Mouse (Mus musculus): Measurements from ENCODE around the gene Gm11549. TPM values are rescaled to one million over a fixed set of nuclear protein-coding genes. Genes with fewer than 3 reads are reported as not detected.
A peak's percentile ranks its signal among the peaks of the same experiment; 100 is the strongest.

Gene Gm11549
- total RNA-seq, 2 experiments from 2014 or later = not detected

GRCm38 (mm10) chr3:36482940-36483339 lies 38.7 kb downstream of the Gm11549 start:
- no peak for ATAC-seq (ENCODE audit: poor library complexity, severe bottlenecking)

- ATAC-seq (ENCODE audit: poor library complexity, severe bottlenecking) = no peak
Observed at GRCm38 (mm10) chr3:36481776-36482193, 39.8 kb downstream of the Gm11549 start.

- no peak for ATAC-seq (ENCODE audit: poor library complexity, severe bottlenecking)
Observed at GRCm38 (mm10) chr3:36480486-36480885, 41.1 kb downstream of the Gm11549 start.

DNA sequence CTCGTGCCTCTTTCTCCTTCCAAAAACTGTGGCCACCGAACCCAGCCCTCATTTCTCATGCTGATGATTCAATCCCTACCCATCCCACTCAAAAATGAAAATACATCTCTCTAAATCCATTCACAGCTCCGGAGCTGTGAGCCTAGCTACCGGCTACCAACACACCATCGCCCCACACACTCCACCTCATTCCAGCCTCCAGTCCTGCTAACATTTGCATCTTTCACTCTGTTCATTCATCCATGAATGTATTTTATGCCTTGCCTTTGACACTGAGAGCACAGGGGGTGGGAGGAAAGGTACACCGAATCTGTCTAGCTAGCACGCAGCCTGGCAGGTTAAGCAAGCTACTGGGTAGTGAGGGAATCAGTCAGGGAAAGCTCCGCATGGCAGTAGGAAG lies 42.8 kb downstream of the Gm11549 start:
- ATAC-seq (ENCODE audit: poor library complexity, severe bottlenecking) = no peak

GRCm38 (mm10) chr3:36476261-36477155 lies 45.1 kb downstream of the Gm11549 start:
- ATAC-seq (ENCODE audit: poor library complexity, severe bottlenecking) = no peak

- ATAC-seq (ENCODE audit: poor library complexity, severe bottlenecking) = peak; percentile 90
Observed at GRCm38 (mm10) chr3:36475532-36476087, 46.0 kb downstream of the Gm11549 start, which contains the start of the genes Anxa5 and 1810062G17Rik. Gene Anxa5, minus strand, starts transcription at chr3:36475894. Gene 1810062G17Rik, plus strand, starts transcription at chr3:36475937.

- ATAC-seq (ENCODE audit: poor library complexity, severe bottlenecking) = peak; percentile 41
Observed at GRCm38 (mm10) chr3:36474938-36475483, 46.6 kb downstream of the Gm11549 start.

DNA sequence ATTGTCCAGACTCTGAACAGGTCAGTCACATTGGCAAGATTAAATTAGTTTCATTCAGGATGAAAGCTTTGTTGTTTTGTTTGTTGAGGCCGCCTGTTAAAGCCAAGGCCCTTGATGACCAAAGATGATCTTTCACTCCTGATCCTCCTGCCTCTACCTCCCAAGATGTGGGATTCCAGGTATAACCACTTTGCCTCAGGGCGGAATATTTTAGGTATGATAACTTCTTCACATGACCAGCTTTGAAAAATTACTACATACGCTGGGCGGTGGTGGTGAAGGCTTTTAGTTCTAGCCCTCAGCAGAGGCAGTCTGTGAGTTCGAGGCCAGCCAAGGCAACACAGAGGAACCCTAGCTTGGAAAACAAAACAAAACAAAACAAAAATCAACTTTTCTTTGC lies 47.2 kb downstream of the Gm11549 start:
- ATAC-seq (ENCODE audit: poor library complexity, severe bottlenecking) = no peak

GRCm38 (mm10) chr3:36473222-36473621 lies 48.4 kb downstream of the Gm11549 start:
- no peak for ATAC-seq (ENCODE audit: poor library complexity, severe bottlenecking)

DNA sequence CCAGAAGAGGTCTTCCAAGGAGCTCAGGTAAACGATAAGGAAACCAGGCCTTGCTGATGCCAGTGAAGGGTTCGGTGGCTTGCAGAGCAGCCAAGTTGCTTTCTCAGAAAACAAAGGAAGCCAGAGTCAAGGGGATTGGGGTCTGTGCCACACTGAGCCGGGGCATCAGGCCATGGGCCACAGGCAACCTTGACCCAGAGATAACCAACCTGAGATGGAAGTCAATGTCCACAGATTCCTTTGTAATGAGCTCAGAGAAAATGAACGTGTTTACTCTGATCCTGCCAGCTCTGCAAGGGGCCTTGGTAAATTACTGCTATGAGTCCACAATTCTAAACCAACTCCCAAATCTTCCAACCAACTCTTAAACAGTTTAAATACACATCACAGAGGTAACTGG lies 49.8 kb downstream of the Gm11549 start:
- ATAC-seq (ENCODE audit: poor library complexity, severe bottlenecking) = no peak

- ATAC-seq (ENCODE audit: poor library complexity, severe bottlenecking) = no peak
Observed at GRCm38 (mm10) chr3:36468871-36469270, 52.7 kb downstream of the Gm11549 start.

GRCm38 (mm10) chr3:36467632-36468031 lies 54.0 kb downstream of the Gm11549 start:
- no peak for ATAC-seq (ENCODE audit: poor library complexity, severe bottlenecking)

- ATAC-seq (ENCODE audit: poor library complexity, severe bottlenecking) = no peak
Observed at GRCm38 (mm10) chr3:36465538-36465937, 56.1 kb downstream of the Gm11549 start.

Other genes starting within 250 kb of the Gm11549 start
- gene Anxa5, start 45.9 kb downstream of the Gm11549 start, total RNA-seq (2015) = 570 and 686 TPM in 2 replicates
- gene Anxa5, start 45.9 kb downstream of the Gm11549 start, total RNA-seq (2017) = 409 and 433 TPM in 2 replicates
- gene 1810062G17Rik, start 45.9 kb downstream of the Gm11549 start, total RNA-seq (2015) = 0.25 and 0.36 TPM in 2 replicates
- gene 1810062G17Rik, start 45.9 kb downstream of the Gm11549 start, total RNA-seq (2017) = 0.53 TPM in 1 of 2 replicates, not detected in the other
- 48.9 and 57.0 TPM in 2 replicates for gene Exosc9, start 30.8 kb upstream of the Gm11549 start, total RNA-seq (2015)
- gene Exosc9, start 30.8 kb upstream of the Gm11549 start, total RNA-seq (2017) = 60.9 and 76.3 TPM in 2 replicates
- 262 and 277 TPM in 2 replicates for gene Ccna2, start 50.3 kb upstream of the Gm11549 start, total RNA-seq (2015)
- 248 and 260 TPM in 2 replicates for gene Ccna2, start 50.3 kb upstream of the Gm11549 start, total RNA-seq (2017)
- gene Bbs7, start 91.7 kb upstream of the Gm11549 start, total RNA-seq (2015) = 1.0 and 1.2 TPM in 2 replicates
- 4.8 TPM in 2 replicates for gene Bbs7, start 91.7 kb upstream of the Gm11549 start, total RNA-seq (2017)
- not detected in 2 replicates for gene Trpc3, start 168.4 kb upstream of the Gm11549 start, total RNA-seq (2015)
- not detected in 2 replicates for gene Trpc3, start 168.4 kb upstream of the Gm11549 start, total RNA-seq (2017)

All from megakaryocyte, adult 5-6 weeks (primary cell).